Mouse (Mus musculus): Measurements from ENCODE around the gene Cyp21a1. TPM values are rescaled to one million over a fixed set of nuclear protein-coding genes. Genes with fewer than 3 reads are reported as not detected.
A peak's percentile ranks its signal among the peaks of the same experiment; 100 is the strongest.

Gene Cyp21a1
- polyA plus RNA-seq, 2 experiments: not detected

DNA sequence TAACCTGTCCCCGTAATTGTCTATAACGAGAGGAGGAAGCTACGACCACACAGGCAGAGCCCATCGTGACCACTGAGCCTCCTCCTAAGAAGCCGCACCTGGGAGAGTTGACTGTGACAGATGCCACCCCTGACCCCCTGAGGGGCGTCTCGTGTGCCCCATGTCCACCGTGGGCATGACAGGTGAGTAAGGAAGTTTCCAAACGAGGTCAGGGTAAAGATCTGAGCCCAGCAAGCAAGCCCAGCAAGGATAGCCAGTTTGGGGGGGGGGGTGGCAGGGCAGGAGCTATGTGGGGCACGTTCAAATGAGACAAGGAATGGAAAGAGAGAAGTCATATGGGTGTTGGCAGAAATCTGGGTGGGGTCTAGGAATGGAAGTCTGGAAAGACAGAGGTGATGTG, 9.3 kb downstream of the Cyp21a1 start:
- H3K36me3 ChIP-seq (replicated peaks; ENCODE audit: control insufficient read depth, insufficient read depth, low read depth): no peaks in the 10 kb centered on the region
- no peak for ATAC-seq (ENCODE audit: insufficient read depth)
- no peaks in the 10 kb centered on the region for H3K9me3 ChIP-seq (ENCODE audit: control insufficient read depth, low read length)
- no peak overlapping the region for H3K4me3 ChIP-seq (ENCODE audit: insufficient read depth in 1 of 2, low read depth in 2 of 2, low read length in 2 of 2)
- H3K4me1 ChIP-seq (replicated peaks; ENCODE audit: control insufficient read depth in 2 of 2, insufficient read depth in 2 of 2, low read length in 1 of 2): no peaks in the 10 kb centered on the region
- no peak overlapping the region for H3K4me2 ChIP-seq (ENCODE audit: low read depth)
- no peaks in the 10 kb centered on the region for H3K27me3 ChIP-seq (ENCODE audit: control insufficient read depth, insufficient read depth, low read length)
- no peak overlapping the region for H3K27ac ChIP-seq
- no peak for DNase-seq (ENCODE audit: low read depth in 3 of 3, low spot score in 3 of 3)
- TF ChIP-seq CTCF (IDR thresholded peaks at IDR 0.05; ENCODE audit: low read depth) (no peak), EP300 (IDR thresholded peaks at IDR 0.05; ENCODE audit: low read depth) (no peak)
- no peak overlapping the region for H3K9ac ChIP-seq (replicated peaks)
- WGBS (ENCODE audit: insufficient replicate concordance): 67% methylated on average over 10 of the region's 10 CpGs

DNA sequence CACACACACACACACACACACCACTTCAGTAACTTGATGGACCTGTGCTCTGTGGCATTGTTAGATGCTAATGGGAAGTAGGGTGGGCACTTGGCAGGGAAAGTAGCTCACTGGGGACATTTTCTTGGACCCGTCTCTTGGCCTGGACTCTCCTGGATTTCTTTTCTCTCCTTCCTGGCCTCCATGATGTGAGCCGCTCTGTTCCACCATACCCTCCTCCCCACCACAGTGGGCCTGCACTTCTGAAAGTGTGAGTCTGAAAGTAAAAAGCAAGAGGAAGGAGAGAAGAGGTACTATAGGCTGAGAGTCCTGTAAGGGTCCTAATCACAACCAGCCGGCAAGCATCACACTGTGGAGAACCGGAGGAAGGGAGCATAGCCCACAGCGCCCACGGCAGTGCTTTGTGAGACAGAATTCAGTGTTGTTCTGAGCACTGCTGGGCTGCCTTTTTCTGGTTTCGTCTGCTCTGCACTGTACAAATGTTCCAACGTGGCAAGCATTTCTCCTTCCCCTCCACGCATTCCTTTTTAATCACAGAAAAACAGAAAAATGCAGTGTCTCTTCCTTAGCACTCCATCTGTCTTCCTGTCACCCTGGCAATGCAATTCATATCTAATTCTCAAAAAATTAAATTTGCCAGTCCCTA, 26.6 kb downstream of the Cyp21a1 start:
- no peak for TF ChIP-seq EP300 (IDR thresholded peaks at IDR 0.05; ENCODE audit: low read depth)
- no peak for TF ChIP-seq CTCF (IDR thresholded peaks at IDR 0.05; ENCODE audit: low read depth)
- H3K9ac ChIP-seq (replicated peaks): no peak overlapping the region
- no peak for ATAC-seq (ENCODE audit: insufficient read depth)
- WGBS (ENCODE audit: insufficient replicate concordance): 62% methylated on average over 9 of the region's 9 CpGs
- H3K36me3 ChIP-seq (replicated peaks; ENCODE audit: control insufficient read depth, insufficient read depth, low read depth): no peaks in the 10 kb centered on the region
- H3K27ac ChIP-seq: no peak overlapping the region
- no peaks in the 10 kb centered on the region for H3K27me3 ChIP-seq (ENCODE audit: control insufficient read depth, insufficient read depth, low read length)
- no peak for DNase-seq (ENCODE audit: low read depth in 3 of 3, low spot score in 3 of 3)
- H3K4me2 ChIP-seq (ENCODE audit: low read depth): no peak overlapping the region
- no peak overlapping the region for H3K4me3 ChIP-seq (ENCODE audit: insufficient read depth in 1 of 2, low read depth in 2 of 2, low read length in 2 of 2)
- no peaks in the 10 kb centered on the region for H3K9me3 ChIP-seq (ENCODE audit: control insufficient read depth, low read length)
- H3K4me1 ChIP-seq (replicated peaks; ENCODE audit: control insufficient read depth in 2 of 2, insufficient read depth in 2 of 2, low read length in 1 of 2): no peaks in the 10 kb centered on the region

DNA sequence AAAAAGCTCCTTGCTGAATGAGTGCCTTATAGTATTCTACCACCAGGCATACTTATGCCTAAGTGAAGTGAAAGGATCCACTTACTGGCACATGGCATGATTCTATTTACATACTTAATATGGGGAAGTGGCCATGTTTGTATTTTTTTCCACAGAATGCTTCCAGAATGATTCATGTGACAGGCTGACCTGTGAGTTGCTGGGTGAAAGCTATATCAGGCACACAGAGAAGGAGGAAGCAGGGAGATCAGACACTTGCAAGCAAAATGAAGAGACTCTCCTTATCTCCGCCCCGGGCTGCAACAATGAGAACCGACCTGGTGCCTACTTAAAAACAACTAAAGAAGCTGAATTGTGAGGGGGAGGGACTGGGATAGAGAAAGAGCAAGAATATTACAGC, 42.9 kb downstream of the Cyp21a1 start:
- Histone ChIP-seq H3K9me3 (ENCODE audit: control insufficient read depth, low read length) (no peaks in the 10 kb centered on the region), H3K36me3 (replicated peaks; ENCODE audit: control insufficient read depth, insufficient read depth, low read depth) (no peaks in the 10 kb centered on the region), H3K4me2 (ENCODE audit: low read depth) (no peak overlapping the region), H3K4me3 (ENCODE audit: insufficient read depth in 1 of 2, low read depth in 2 of 2, low read length in 2 of 2) (no peak overlapping the region), H3K9ac (replicated peaks) (no peak overlapping the region), H3K27me3 (ENCODE audit: control insufficient read depth, insufficient read depth, low read length) (no peaks in the 10 kb centered on the region), H3K27ac (no peak overlapping the region), H3K4me1 (replicated peaks; ENCODE audit: control insufficient read depth in 2 of 2, insufficient read depth in 2 of 2, low read length in 1 of 2) (no peaks in the 10 kb centered on the region)
- WGBS (ENCODE audit: insufficient replicate concordance): 37% methylated on average over 3 of the region's 3 CpGs
- ATAC-seq (ENCODE audit: insufficient read depth) (no peak), DNase-seq (ENCODE audit: low read depth in 3 of 3, low spot score in 3 of 3) (no peak)
- no peak for TF ChIP-seq CTCF (IDR thresholded peaks at IDR 0.05; ENCODE audit: low read depth)
- no peak for TF ChIP-seq EP300 (IDR thresholded peaks at IDR 0.05; ENCODE audit: low read depth)

Small RNA genes lying within 50 kb of the gene (microRNA-seq; reads per million reads assigned to microRNA genes)
- gene Gm27471 (not detected), gene Mir6970 (not detected), gene Mir6971 (4.2 reads per million, percentile 3 among the genes with 10 or more reads in this experiment)

Other genes with a start within 250 kb of the Cyp21a1 start
Only the 30 nearest of the 34 such genes appear.
- gene Gpsm3, start 214.8 kb downstream of the Cyp21a1 start, polyA plus RNA-seq (2012; rRNA removed): 2.9 and 4.2 TPM in 2 replicates
- 8.1 and 9.8 TPM in 2 replicates for gene Gpsm3, start 214.8 kb downstream of the Cyp21a1 start, polyA plus RNA-seq (2014; fragmentation: Nextera tagmentation; extraction: Ambion mirVana)
- 21.1 and 22.7 TPM in 2 replicates for gene Pbx2, start 213.3 kb downstream of the Cyp21a1 start, polyA plus RNA-seq (2012; rRNA removed)
- gene Pbx2, start 213.3 kb downstream of the Cyp21a1 start, polyA plus RNA-seq (2014; fragmentation: Nextera tagmentation; extraction: Ambion mirVana): 2.7 and 3.3 TPM in 2 replicates
- gene Ager, start 206.7 kb downstream of the Cyp21a1 start, polyA plus RNA-seq (2012; rRNA removed): 1.3 TPM in 2 replicates
- gene Ager, start 206.7 kb downstream of the Cyp21a1 start, polyA plus RNA-seq (2014; fragmentation: Nextera tagmentation; extraction: Ambion mirVana): 0.41 and 0.53 TPM in 2 replicates
- gene Rnf5, start 200.9 kb downstream of the Cyp21a1 start, polyA plus RNA-seq (2012; rRNA removed): 51.5 and 61.2 TPM in 2 replicates
- gene Rnf5, start 200.9 kb downstream of the Cyp21a1 start, polyA plus RNA-seq (2014; fragmentation: Nextera tagmentation; extraction: Ambion mirVana): 59.6 and 66.4 TPM in 2 replicates
- 35.9 and 45.5 TPM in 2 replicates for gene Agpat1, start 200.3 kb downstream of the Cyp21a1 start, polyA plus RNA-seq (2012; rRNA removed)
- gene Agpat1, start 200.3 kb downstream of the Cyp21a1 start, polyA plus RNA-seq (2014; fragmentation: Nextera tagmentation; extraction: Ambion mirVana): 19.0 and 21.4 TPM in 2 replicates
- 0.39 and 0.40 TPM in 2 replicates for gene Egfl8, start 188.6 kb downstream of the Cyp21a1 start, polyA plus RNA-seq (2012; rRNA removed)
- 0.10 and 0.27 TPM in 2 replicates for gene Egfl8, start 188.6 kb downstream of the Cyp21a1 start, polyA plus RNA-seq (2014; fragmentation: Nextera tagmentation; extraction: Ambion mirVana)
- 10.4 and 11.6 TPM in 2 replicates for gene Ppt2, start 176.1 kb downstream of the Cyp21a1 start, polyA plus RNA-seq (2012; rRNA removed)
- 10.5 and 12.9 TPM in 2 replicates for gene Ppt2, start 176.1 kb downstream of the Cyp21a1 start, polyA plus RNA-seq (2014; fragmentation: Nextera tagmentation; extraction: Ambion mirVana)
- 0.04 and 0.11 TPM in 2 replicates for gene Prrt1, start 175.0 kb downstream of the Cyp21a1 start, polyA plus RNA-seq (2012; rRNA removed)
- not detected in 2 replicates for gene Prrt1, start 175.0 kb downstream of the Cyp21a1 start, polyA plus RNA-seq (2014; fragmentation: Nextera tagmentation; extraction: Ambion mirVana)
- 0.47 and 1.6 TPM in 2 replicates for gene Fkbpl, start 159.8 kb downstream of the Cyp21a1 start, polyA plus RNA-seq (2012; rRNA removed)
- gene Fkbpl, start 159.8 kb downstream of the Cyp21a1 start, polyA plus RNA-seq (2014; fragmentation: Nextera tagmentation; extraction: Ambion mirVana): 2.9 and 3.2 TPM in 2 replicates
- gene Atf6b, start 157.4 kb downstream of the Cyp21a1 start, polyA plus RNA-seq (2012; rRNA removed): 15.5 and 16.6 TPM in 2 replicates
- 11.3 and 12.6 TPM in 2 replicates for gene Atf6b, start 157.4 kb downstream of the Cyp21a1 start, polyA plus RNA-seq (2014; fragmentation: Nextera tagmentation; extraction: Ambion mirVana)
- 0.17 and 0.21 TPM in 2 replicates for gene Tnxb, start 134.0 kb downstream of the Cyp21a1 start, polyA plus RNA-seq (2012; rRNA removed)
- 0.10 and 0.13 TPM in 2 replicates for gene Tnxb, start 134.0 kb downstream of the Cyp21a1 start, polyA plus RNA-seq (2014; fragmentation: Nextera tagmentation; extraction: Ambion mirVana)
- gene C4b, start 60.7 kb downstream of the Cyp21a1 start, polyA plus RNA-seq (2012; rRNA removed): 2.6 and 2.9 TPM in 2 replicates
- gene C4b, start 60.7 kb downstream of the Cyp21a1 start, polyA plus RNA-seq (2014; fragmentation: Nextera tagmentation; extraction: Ambion mirVana): 3.4 and 4.8 TPM in 2 replicates
- gene Stk19, start 32.4 kb upstream of the Cyp21a1 start, polyA plus RNA-seq (2012; rRNA removed): 12.8 and 14.8 TPM in 2 replicates
- 10.6 and 13.3 TPM in 2 replicates for gene Stk19, start 32.4 kb upstream of the Cyp21a1 start, polyA plus RNA-seq (2014; fragmentation: Nextera tagmentation; extraction: Ambion mirVana)
- gene Dxo, start 32.5 kb upstream of the Cyp21a1 start, polyA plus RNA-seq (2012; rRNA removed): 27.7 and 30.6 TPM in 2 replicates
- gene Dxo, start 32.5 kb upstream of the Cyp21a1 start, polyA plus RNA-seq (2014; fragmentation: Nextera tagmentation; extraction: Ambion mirVana): 24.0 and 28.1 TPM in 2 replicates
- gene Skiv2l, start 45.6 kb upstream of the Cyp21a1 start, polyA plus RNA-seq (2012; rRNA removed): 21.4 and 22.3 TPM in 2 replicates
- 15.0 and 20.2 TPM in 2 replicates for gene Skiv2l, start 45.6 kb upstream of the Cyp21a1 start, polyA plus RNA-seq (2014; fragmentation: Nextera tagmentation; extraction: Ambion mirVana)
- gene Nelfe, start 45.8 kb upstream of the Cyp21a1 start, polyA plus RNA-seq (2012; rRNA removed): 26.9 and 37.5 TPM in 2 replicates
- 42.7 and 49.2 TPM in 2 replicates for gene Nelfe, start 45.8 kb upstream of the Cyp21a1 start, polyA plus RNA-seq (2014; fragmentation: Nextera tagmentation; extraction: Ambion mirVana)
- 103 and 159 TPM in 2 replicates for gene Cfb, start 58.0 kb upstream of the Cyp21a1 start, polyA plus RNA-seq (2012; rRNA removed)
- gene Cfb, start 58.0 kb upstream of the Cyp21a1 start, polyA plus RNA-seq (2014; fragmentation: Nextera tagmentation; extraction: Ambion mirVana): 138 and 146 TPM in 2 replicates
- gene Zbtb12, start 74.9 kb upstream of the Cyp21a1 start, polyA plus RNA-seq (2012; rRNA removed): 5.1 and 6.2 TPM in 2 replicates
- 0.10 and 0.14 TPM in 2 replicates for gene Zbtb12, start 74.9 kb upstream of the Cyp21a1 start, polyA plus RNA-seq (2014; fragmentation: Nextera tagmentation; extraction: Ambion mirVana)
- gene Gm20547, start 77.5 kb upstream of the Cyp21a1 start, polyA plus RNA-seq (2012; rRNA removed): 0.02 TPM in 2 replicates
- not detected in 2 replicates for gene Gm20547, start 77.5 kb upstream of the Cyp21a1 start, polyA plus RNA-seq (2014; fragmentation: Nextera tagmentation; extraction: Ambion mirVana)
- 14.6 and 15.6 TPM in 2 replicates for gene C2, start 93.7 kb upstream of the Cyp21a1 start, polyA plus RNA-seq (2012; rRNA removed)
- gene C2, start 93.7 kb upstream of the Cyp21a1 start, polyA plus RNA-seq (2014; fragmentation: Nextera tagmentation; extraction: Ambion mirVana): 14.1 and 15.8 TPM in 2 replicates
- 28.5 and 29.7 TPM in 2 replicates for gene Ehmt2, start 93.9 kb upstream of the Cyp21a1 start, polyA plus RNA-seq (2012; rRNA removed)
- gene Ehmt2, start 93.9 kb upstream of the Cyp21a1 start, polyA plus RNA-seq (2014; fragmentation: Nextera tagmentation; extraction: Ambion mirVana): 10.2 TPM in 2 replicates
- gene Slc44a4, start 109.9 kb upstream of the Cyp21a1 start, polyA plus RNA-seq (2012; rRNA removed): 1.0 and 1.6 TPM in 2 replicates
- 2.5 and 2.7 TPM in 2 replicates for gene Slc44a4, start 109.9 kb upstream of the Cyp21a1 start, polyA plus RNA-seq (2014; fragmentation: Nextera tagmentation; extraction: Ambion mirVana)
- 9.7 and 11.0 TPM in 2 replicates for gene Neu1, start 126.7 kb upstream of the Cyp21a1 start, polyA plus RNA-seq (2012; rRNA removed)
- 10.1 and 10.4 TPM in 2 replicates for gene Neu1, start 126.7 kb upstream of the Cyp21a1 start, polyA plus RNA-seq (2014; fragmentation: Nextera tagmentation; extraction: Ambion mirVana)
- 1.5 and 3.5 TPM in 2 replicates for gene Hspa1b, start 154.7 kb upstream of the Cyp21a1 start, polyA plus RNA-seq (2012; rRNA removed)
- not detected in 2 replicates for gene Hspa1b, start 154.7 kb upstream of the Cyp21a1 start, polyA plus RNA-seq (2014; fragmentation: Nextera tagmentation; extraction: Ambion mirVana)
- gene Gm20481, start 165.4 kb upstream of the Cyp21a1 start, polyA plus RNA-seq (2012; rRNA removed): not detected in 2 replicates
- gene Gm20481, start 165.4 kb upstream of the Cyp21a1 start, polyA plus RNA-seq (2014; fragmentation: Nextera tagmentation; extraction: Ambion mirVana): not detected in 2 replicates
- gene Hspa1a, start 167.6 kb upstream of the Cyp21a1 start, polyA plus RNA-seq (2012; rRNA removed): 0.90 and 2.5 TPM in 2 replicates
- gene Hspa1a, start 167.6 kb upstream of the Cyp21a1 start, polyA plus RNA-seq (2014; fragmentation: Nextera tagmentation; extraction: Ambion mirVana): 0.38 and 0.41 TPM in 2 replicates
- 0.02 TPM in 1 of 2 replicates, not detected in the other for gene Hspa1l, start 168.1 kb upstream of the Cyp21a1 start, polyA plus RNA-seq (2012; rRNA removed)
- gene Hspa1l, start 168.1 kb upstream of the Cyp21a1 start, polyA plus RNA-seq (2014; fragmentation: Nextera tagmentation; extraction: Ambion mirVana): 0.19 and 0.25 TPM in 2 replicates
- 81.5 and 121 TPM in 2 replicates for gene Lsm2, start 177.3 kb upstream of the Cyp21a1 start, polyA plus RNA-seq (2012; rRNA removed)
- gene Lsm2, start 177.3 kb upstream of the Cyp21a1 start, polyA plus RNA-seq (2014; fragmentation: Nextera tagmentation; extraction: Ambion mirVana): 122 and 132 TPM in 2 replicates
- 58.2 and 67.6 TPM in 2 replicates for gene Vars, start 196.4 kb upstream of the Cyp21a1 start, polyA plus RNA-seq (2012; rRNA removed)
- gene Vars, start 196.4 kb upstream of the Cyp21a1 start, polyA plus RNA-seq (2014; fragmentation: Nextera tagmentation; extraction: Ambion mirVana): 61.7 and 77.3 TPM in 2 replicates
- 0.12 and 0.18 TPM in 2 replicates for gene Vwa7, start 212.0 kb upstream of the Cyp21a1 start, polyA plus RNA-seq (2012; rRNA removed)
- 0.09 TPM in 1 of 2 replicates, not detected in the other for gene Vwa7, start 212.0 kb upstream of the Cyp21a1 start, polyA plus RNA-seq (2014; fragmentation: Nextera tagmentation; extraction: Ambion mirVana)

Data from liver, embryonic 14.5 days (tissue).